Mouse (Mus musculus) thymus, postnatal 36 days (tissue): ENCODE measurements at regions not wholly inside any gene's neighbourhood (a gene's known extent, or its start where the extent isn't known, plus 50 kb on each side); places are given as distances from the start of the nearest gene placed in this dataset.

Source experiments
- DNase-seq, 2 experiments: peaks; one replicate each; pipeline ENCODE4 v3.0.0; 2022; ENCODE audit warnings: mixed read lengths in 2 of 2

- no peak for DNase-seq
These were observed 467.5 kb downstream of the 1700129C05Rik start for GRCm38 (mm10) chr14:58675146-58675545.

- no peak for DNase-seq
These were observed 478.7 kb downstream of the 1700129C05Rik start for GRCm38 (mm10) chr14:58663946-58664345.

- no peak for DNase-seq
These were observed 480.1 kb downstream of the 1700129C05Rik start for GRCm38 (mm10) chr14:58662601-58663000.

GRCm38 (mm10) chr14:58661416-58661815 is 481.3 kb downstream of the 1700129C05Rik start:
- DNase-seq: no peak

DNA sequence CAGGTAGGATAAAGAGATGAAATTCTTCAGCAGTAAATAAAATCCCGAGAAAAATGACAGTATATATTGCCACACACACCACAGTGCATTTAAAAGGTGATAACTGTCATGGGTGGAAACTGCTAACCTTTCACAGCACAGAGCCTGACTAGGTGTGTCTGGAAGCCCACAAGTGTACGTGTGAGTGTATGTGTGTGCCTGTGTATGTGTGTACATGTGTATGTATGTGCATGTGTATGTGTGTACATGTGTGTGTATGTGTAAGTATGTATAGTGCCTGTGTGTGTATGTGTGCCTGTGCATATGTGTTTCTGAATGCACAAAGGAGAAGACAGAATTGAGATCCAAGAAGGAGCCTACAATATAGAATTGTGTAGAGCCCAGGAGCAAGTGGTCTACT is 485.4 kb downstream of the 1700129C05Rik start:
- no peak for DNase-seq

GRCm38 (mm10) chr14:58656935-58657238 is 485.8 kb downstream of the 1700129C05Rik start:
- no peak for DNase-seq

- no peak for DNase-seq
These were observed 486.3 kb downstream of the 1700129C05Rik start for GRCm38 (mm10) chr14:58656212-58656934.

DNA sequence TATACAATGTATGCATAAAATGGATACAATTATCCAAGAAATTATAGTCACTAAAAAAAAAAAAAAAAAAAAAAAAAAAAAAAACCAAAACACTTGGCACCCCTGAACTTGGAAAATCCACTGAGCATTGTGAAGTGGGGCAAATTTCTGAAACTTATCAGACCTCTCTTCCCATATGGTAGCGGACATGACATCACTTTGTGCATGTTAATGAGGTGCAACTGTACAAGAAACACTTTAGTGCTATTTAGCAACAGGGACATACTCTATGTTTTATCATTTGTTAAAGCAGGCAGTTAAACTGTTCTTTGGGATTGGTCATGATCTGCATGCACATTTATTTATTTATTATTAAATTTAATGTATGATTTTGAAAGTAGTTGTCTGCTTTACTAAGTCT is 489.7 kb downstream of the 1700129C05Rik start:
- DNase-seq: no peak

DNA sequence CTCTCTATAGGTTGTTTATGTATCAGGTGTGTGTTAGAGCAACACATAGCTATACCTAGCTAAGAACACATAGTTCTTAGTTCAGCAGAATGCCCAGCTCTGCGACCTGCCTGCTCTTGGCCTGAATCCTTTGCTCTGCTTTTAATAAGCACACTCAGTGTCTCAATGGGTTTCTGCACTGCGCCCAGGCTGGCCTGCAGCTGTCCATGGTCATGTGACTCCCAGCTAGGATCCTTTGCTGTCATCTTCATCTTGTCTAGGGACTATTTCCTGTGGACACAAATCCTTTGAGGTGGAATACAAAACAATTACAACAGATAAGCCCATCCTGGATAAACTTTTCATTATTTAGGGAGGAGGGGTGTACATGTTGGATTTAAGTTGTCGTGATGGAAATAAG is 490.7 kb downstream of the 1700129C05Rik start:
- DNase-seq: no peak

DNA sequence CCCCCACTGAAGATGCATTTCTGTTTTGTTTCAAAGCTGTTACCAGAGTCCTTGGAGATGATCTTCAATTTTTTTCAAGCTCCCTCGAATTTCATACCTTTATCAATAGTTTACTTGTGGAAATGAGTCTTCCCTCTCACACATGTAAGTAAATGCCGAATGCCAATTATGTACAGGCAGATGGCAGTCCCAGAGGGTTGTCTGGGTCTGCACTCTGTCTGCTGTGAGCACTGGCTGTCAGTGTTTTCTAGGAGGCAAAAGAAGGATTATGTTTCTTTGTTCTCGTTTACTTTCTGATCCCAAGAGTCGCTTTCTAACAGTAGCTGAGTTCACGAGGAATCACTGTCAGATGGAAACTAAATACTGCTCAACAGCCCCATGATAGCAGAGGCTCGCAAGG is 491.5 kb downstream of the 1700129C05Rik start:
- no peak for DNase-seq

GRCm38 (mm10) chr14:58638337-58638696 is 504.4 kb downstream of the 1700129C05Rik start:
- DNase-seq: no peak

DNA sequence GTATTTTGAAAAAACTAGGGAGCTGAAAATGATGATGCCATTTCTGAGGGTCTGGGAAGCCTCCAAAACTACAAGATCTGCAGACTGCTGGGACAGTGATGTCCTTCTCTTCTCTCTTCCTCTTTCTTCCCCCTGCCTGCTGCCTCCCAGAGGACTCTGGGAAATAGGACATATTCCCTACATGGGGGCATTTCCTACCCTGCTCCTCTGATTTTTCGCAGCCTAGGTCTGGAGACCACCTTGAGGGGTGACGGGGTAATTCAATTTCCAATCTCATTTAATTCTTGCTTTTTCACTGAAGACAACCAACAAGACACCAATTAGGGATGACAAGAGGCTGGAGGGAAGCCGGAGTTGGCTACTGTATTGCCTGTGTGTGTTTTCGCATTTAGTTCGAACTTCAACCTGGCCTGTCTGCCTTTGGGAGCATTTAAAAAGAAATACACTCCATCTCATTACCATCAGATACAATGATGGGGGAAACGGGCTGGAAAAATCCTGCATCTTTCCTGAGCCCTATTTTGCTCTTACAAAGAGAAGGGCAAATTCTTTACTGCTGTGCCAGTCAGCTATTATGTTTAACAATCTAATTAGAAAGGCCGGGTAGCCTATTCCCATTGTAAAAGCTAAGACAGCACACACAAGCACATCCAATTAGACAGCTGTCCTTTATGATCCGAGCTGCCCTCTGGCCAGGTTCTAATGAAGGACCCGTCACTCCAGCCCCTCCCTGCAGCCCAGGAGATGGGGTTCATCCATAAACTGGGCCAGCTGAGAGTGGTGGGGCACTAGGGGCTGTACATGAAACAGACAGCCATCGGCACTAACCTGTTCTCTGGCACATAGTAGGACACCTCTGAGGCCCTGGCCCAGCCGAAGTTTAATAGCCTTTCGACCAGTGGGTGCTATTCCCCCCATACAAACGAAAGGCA is 505.0 kb downstream of the 1700129C05Rik start:
- DNase-seq: no peak

DNA sequence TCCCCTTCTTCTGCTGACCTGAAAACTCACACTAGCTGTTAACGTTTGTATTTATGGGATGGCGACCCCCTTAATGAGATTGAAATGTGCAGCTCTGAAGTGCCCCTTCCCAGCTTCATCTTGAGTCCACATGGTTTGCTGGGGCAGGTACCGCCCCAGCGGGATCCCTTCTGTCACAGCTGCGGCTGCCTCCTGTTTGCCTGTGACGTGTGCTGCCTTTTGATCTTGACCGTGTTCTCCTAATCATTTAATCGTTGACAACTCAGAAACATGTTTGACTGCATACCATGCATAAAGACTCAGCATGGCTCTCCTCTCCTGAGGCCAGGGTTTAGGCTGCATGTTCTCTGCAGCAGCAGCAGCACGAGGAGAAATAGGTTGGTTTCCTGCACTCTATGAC is 511.5 kb downstream of the 1700129C05Rik start:
- no peak for DNase-seq

DNA sequence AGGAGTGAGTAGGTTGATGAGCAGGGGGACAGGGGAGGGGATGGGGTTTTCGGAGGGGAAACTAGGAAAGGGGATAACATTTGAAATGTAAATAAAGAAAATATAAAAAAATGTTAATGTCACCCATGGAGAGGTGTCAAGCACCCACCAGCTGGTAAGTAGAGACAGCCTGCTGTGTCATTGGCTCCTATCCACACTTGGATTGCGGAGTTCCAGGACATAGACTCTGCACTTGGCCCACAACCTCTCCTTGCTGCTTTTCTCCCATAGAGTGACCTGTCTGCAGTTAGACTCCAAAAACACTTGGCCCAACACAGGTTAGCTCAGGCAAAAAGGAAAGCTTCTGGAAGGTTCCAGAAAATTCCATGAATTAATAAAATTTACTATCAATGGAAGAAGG is 514.4 kb downstream of the 1700129C05Rik start:
- DNase-seq: no peak

- DNase-seq: no peak
These were observed 516.0 kb downstream of the 1700129C05Rik start for GRCm38 (mm10) chr14:58626506-58627256.

DNA sequence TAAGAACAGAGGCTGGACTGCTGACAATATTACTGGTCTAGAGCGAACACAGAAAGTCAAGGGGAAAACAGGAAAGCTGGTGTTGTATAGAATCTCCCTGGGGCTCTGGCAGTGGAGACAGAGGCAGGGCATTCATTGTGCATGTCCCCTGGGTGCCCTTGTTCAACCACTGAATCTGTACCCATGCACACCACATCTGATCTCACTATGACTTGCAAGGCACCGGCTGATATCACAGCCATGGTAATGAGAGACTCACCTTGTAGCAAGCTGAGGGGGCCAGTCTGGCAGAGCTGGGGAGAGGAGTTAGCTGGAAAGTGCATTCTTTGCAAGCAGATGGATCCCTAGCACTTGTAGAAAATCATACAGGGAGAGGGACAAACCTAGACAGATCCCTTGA is 522.5 kb downstream of the 1700129C05Rik start:
- DNase-seq: no peak

GRCm38 (mm10) chr14:58617656-58618055 is 525.0 kb downstream of the 1700129C05Rik start:
- DNase-seq: no peak

DNA sequence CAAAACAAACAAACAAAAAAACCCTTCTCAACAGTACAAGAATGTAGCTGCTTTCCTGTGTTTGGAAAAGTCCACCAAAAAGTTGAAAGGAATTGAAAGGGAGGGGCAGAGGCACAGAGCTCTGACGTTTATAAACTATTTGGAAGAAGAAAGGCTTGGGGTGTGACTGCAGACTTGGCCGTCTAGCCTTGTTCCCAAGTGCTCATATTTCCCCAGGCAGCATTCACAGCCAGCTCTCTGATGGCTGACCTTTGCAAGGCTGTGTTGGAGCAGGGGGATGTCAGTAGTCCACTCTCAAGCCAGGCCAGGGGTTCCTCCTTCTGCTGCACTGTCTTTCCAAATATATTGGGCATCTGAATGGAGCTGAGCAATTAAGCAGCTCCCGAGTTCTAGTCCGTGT is 534.5 kb downstream of the 1700129C05Rik start:
- DNase-seq: no peak

DNA sequence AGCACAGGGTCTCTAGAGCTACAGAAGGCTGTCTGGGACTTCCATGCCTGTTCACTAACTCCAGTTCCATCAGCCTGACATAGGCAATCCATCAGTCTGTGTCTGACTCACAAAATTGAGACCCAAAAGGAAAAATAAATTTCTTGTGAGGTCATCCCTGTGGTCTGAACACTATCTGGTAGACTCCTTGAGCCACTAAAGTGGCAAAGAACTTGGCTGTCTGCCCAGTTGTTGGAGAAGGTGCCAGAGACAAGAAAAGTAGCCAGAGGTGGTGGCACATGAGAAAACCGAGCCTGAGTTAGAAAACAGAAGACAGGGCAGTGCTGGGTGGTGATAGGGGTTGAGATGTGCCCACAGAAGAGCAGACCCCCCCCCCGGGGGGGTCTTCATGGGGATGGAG is 535.0 kb downstream of the 1700129C05Rik start:
- DNase-seq: no peak

DNA sequence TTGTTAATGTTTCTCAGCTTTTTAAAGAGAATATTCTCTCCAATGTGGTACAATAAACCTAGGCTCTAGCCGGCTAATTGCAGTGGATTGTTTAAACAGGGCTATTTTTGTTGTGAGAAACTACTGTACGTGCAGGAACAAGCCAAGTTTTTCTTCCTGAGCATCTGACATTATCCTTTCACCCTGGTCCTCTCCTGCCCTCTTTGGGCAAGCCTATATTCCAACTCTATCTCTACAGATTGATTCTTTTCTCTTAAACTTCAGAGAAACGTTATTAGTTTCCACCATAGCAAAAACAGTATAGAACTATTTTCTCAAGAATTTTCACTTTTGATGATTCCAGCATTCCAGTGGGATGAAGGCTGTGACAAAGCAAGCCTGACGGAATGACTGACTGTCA is 535.2 kb downstream of the Fgf9 start:
- no peak for DNase-seq

- no peak for DNase-seq
These were observed 528.5 kb downstream of the Fgf9 start for GRCm38 (mm10) chr14:58598867-58599266.

- DNase-seq: no peak
These were observed 527.5 kb downstream of the Fgf9 start for GRCm38 (mm10) chr14:58597810-58598209.

DNA sequence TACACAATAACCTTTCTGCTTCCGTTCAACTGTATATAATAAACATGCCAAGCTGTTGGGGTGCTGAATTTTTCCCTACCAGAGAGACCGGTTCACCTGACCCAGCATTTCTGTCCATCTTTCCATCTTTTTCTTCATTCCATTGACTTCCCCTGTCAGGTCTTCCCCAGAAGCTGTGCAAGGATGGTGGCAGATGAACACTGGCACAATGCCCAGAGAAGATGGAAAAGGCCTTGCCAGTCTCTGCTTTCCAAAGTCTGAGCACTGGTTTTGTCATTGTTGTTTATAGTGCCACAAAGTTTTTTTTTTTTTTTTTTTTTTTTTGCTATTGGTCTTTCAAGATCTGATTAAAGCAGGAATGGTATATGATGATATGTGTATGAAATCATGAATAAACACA is 526.6 kb downstream of the Fgf9 start:
- no peak for DNase-seq

DNA sequence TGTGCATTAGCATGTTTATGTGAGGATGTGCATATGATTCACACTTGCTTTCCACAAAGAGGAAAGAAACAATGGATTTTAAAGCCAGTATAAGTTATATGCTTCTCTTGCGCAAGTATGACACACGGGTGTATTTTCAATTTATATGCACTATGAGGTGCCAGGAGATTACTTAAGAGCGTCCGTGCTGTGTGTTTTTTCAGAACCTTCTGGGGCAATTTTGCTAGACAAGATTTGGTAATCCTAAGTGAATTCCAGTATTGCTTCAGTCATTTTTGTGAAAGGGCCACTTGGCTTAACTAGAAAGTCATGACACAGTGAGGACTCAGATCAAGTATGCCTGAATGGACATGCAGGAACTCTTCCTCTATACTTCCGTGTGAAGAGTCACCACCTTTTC is 511.5 kb downstream of the Fgf9 start:
- DNase-seq: no peak
